Mouse (Mus musculus): ENCODE data around the gene Oaz2.

- TF ChIP-seq CTCF (IDR thresholded peaks at IDR 0.05; ENCODE audit: insufficient read depth, low read depth, low read length): no peak
- TF ChIP-seq POLR2A (IDR thresholded peaks at IDR 0.05; ENCODE audit: insufficient read depth, low read depth, low read length): no peak
These were observed 30.9 kb upstream of the Oaz2 start for GRCm38 (mm10) chr9:65636926-65637325.
